Mouse (Mus musculus): ENCODE data around the gene Bysl.
"Not testable (repeated sequence)": the region's sequence is repeated elsewhere in the genome, so short reads cannot be mapped to it uniquely, and the experiment has no call there.

The Bysl gene

GRCm38 (mm10) chr17:47617605-47618307 is 6.5 kb upstream of the Bysl start:
- DNase-seq = no peak

GRCm38 (mm10) chr17:47616652-47617051 is 5.4 kb upstream of the Bysl start:
- no peak for DNase-seq

GRCm38 (mm10) chr17:47616119-47616518 is 4.8 kb upstream of the Bysl start:
- DNase-seq = no peak

- peak; percentile 45 for DNase-seq
Observed at GRCm38 (mm10) chr17:47614018-47614417, 2.7 kb upstream of the Bysl start.

GRCm38 (mm10) chr17:47611661-47611982 is 330 bp upstream of the Bysl start:
- DNase-seq = no peak

- no peak for DNase-seq
Observed at GRCm38 (mm10) chr17:47609182-47609581, 2.1 kb downstream of the Bysl start.

GRCm38 (mm10) chr17:47606220-47606619 is 5.1 kb downstream of the Bysl start:
- DNase-seq = no peak

GRCm38 (mm10) chr17:47602289-47602688 is 9.0 kb downstream of the Bysl start:
- DNase-seq = no peak

GRCm38 (mm10) chr17:47601389-47601755 is 9.9 kb downstream of the Bysl start:
- no peak for DNase-seq

- no peak for DNase-seq
Observed at GRCm38 (mm10) chr17:47600601-47601388, 10.5 kb downstream of the Bysl start.

- no peak for DNase-seq
Observed at GRCm38 (mm10) chr17:47599511-47600297, 11.6 kb downstream of the Bysl start.

GRCm38 (mm10) chr17:47598580-47599304 is 12.6 kb downstream of the Bysl start:
- not testable (repeated sequence) for DNase-seq

- no peak for DNase-seq
Observed at GRCm38 (mm10) chr17:47597838-47598579, 13.3 kb downstream of the Bysl start.

- no peak for DNase-seq
Observed at GRCm38 (mm10) chr17:47597261-47597660, 14.0 kb downstream of the Bysl start.

GRCm38 (mm10) chr17:47596839-47597164 is 14.5 kb downstream of the Bysl start:
- DNase-seq = no peak

- no peak for DNase-seq
Observed at GRCm38 (mm10) chr17:47596162-47596838, 15.0 kb downstream of the Bysl start.

GRCm38 (mm10) chr17:47595248-47596161 is 15.8 kb downstream of the Bysl start:
- no peak for DNase-seq

GRCm38 (mm10) chr17:47594969-47595247 is 16.4 kb downstream of the Bysl start:
- no peak for DNase-seq

GRCm38 (mm10) chr17:47594183-47594968 is 16.9 kb downstream of the Bysl start:
- DNase-seq = no peak

GRCm38 (mm10) chr17:47593854-47594182 is 17.5 kb downstream of the Bysl start:
- DNase-seq = no peak
